Mouse (Mus musculus) inflammation-experienced regulatory T-cells, adult 6 months (primary cell): ENCODE results near the gene 1600014C23Rik. TPM values are rescaled to one million over a fixed set of nuclear protein-coding genes. Genes with fewer than 3 reads are reported as not detected.

ENCODE experiments used
- ATAC-seq: one replicate; pipeline ENCODE4 v1.8.0; 2017
- polyA plus RNA-seq, 3 experiments: library from polyadenylated mRNA; unstranded; fragments of 100-300 nt; shearing (Covaris generic); gene quantifications; one replicate each; pipeline ENCODE4 v1.2.1; 2017

Gene 1600014C23Rik
- not detected for polyA plus RNA-seq

GRCm38 (mm10) chr17:45733735-45734301, at the start of gene 1600014C23Rik:
TSS of gene 1600014C23Rik (minus strand) at chr17:45733844.
- no peak for ATAC-seq

GRCm38 (mm10) chr17:45778446-45778845, 44.8 kb upstream of the 1600014C23Rik start:
- ATAC-seq: no peak

GRCm38 (mm10) chr17:45777431-45777830, 43.8 kb upstream of the 1600014C23Rik start:
- ATAC-seq: no peak

- ATAC-seq: no peak
Measured at GRCm38 (mm10) chr17:45776185-45776584, 42.5 kb upstream of the 1600014C23Rik start.

GRCm38 (mm10) chr17:45775468-45775867, 41.8 kb upstream of the 1600014C23Rik start:
- ATAC-seq: no peak

- no peak for ATAC-seq
Measured at GRCm38 (mm10) chr17:45772566-45772965, 38.9 kb upstream of the 1600014C23Rik start.

- ATAC-seq: no peak
Measured at GRCm38 (mm10) chr17:45772096-45772495, 38.5 kb upstream of the 1600014C23Rik start.

GRCm38 (mm10) chr17:45770441-45770840, 36.8 kb upstream of the 1600014C23Rik start:
- ATAC-seq: no peak

GRCm38 (mm10) chr17:45769821-45770220, 36.2 kb upstream of the 1600014C23Rik start:
- no peak for ATAC-seq

- no peak for ATAC-seq
Measured at GRCm38 (mm10) chr17:45767536-45768146, 34.0 kb upstream of the 1600014C23Rik start.

GRCm38 (mm10) chr17:45766735-45767535, 33.3 kb upstream of the 1600014C23Rik start:
- ATAC-seq: no peak

- ATAC-seq: no peak
Measured at GRCm38 (mm10) chr17:45765914-45766313, 32.3 kb upstream of the 1600014C23Rik start.

- ATAC-seq: no peak
Measured at GRCm38 (mm10) chr17:45763188-45763587, 29.5 kb upstream of the 1600014C23Rik start.

GRCm38 (mm10) chr17:45761902-45762301, 28.3 kb upstream of the 1600014C23Rik start:
- ATAC-seq: no peak

- ATAC-seq: no peak
Measured at GRCm38 (mm10) chr17:45760965-45761645, 27.5 kb upstream of the 1600014C23Rik start.

- no peak for ATAC-seq
Measured at GRCm38 (mm10) chr17:45759751-45760150, 26.1 kb upstream of the 1600014C23Rik start.

- ATAC-seq: no peak
Measured at GRCm38 (mm10) chr17:45758808-45759207, 25.2 kb upstream of the 1600014C23Rik start.

GRCm38 (mm10) chr17:45757932-45758331, 24.3 kb upstream of the 1600014C23Rik start:
- ATAC-seq: no peak

GRCm38 (mm10) chr17:45756831-45757230, 23.2 kb upstream of the 1600014C23Rik start:
- no peak for ATAC-seq

GRCm38 (mm10) chr17:45756391-45756790, 22.7 kb upstream of the 1600014C23Rik start:
- ATAC-seq: no peak

GRCm38 (mm10) chr17:45754186-45754862, 20.7 kb upstream of the 1600014C23Rik start:
- ATAC-seq: no peak

- no peak for ATAC-seq
Measured at GRCm38 (mm10) chr17:45752678-45753077, 19.0 kb upstream of the 1600014C23Rik start.
